Mouse (Mus musculus): ENCODE measurements around the gene Fsd1l. TPM values are rescaled to one million over a fixed set of nuclear protein-coding genes. Genes with fewer than 3 reads are reported as not detected.

Fsd1l gene
- polyA plus RNA-seq, 1 experiment from 2014 or later = 1.1 TPM

Other genes with a start within 250 kb of the Fsd1l start
- gene Slc44a1, start 191.1 kb upstream of the Fsd1l start, polyA plus RNA-seq (2015; fragmentation: Nextera tagmentation; extraction: Ambion mirVana) = 8.9 and 10.6 TPM in 2 replicates
- 3.8 and 5.2 TPM in 2 replicates for gene Fktn, start 82.5 kb downstream of the Fsd1l start, polyA plus RNA-seq (2015; fragmentation: Nextera tagmentation; extraction: Ambion mirVana)
- not detected in 2 replicates for gene Tal2, start 148.2 kb downstream of the Fsd1l start, polyA plus RNA-seq (2015; fragmentation: Nextera tagmentation; extraction: Ambion mirVana)
- 3.5 and 4.3 TPM in 2 replicates for gene Tmem38b, start 194.6 kb downstream of the Fsd1l start, polyA plus RNA-seq (2015; fragmentation: Nextera tagmentation; extraction: Ambion mirVana)